Mouse (Mus musculus): Measurements from ENCODE around the gene Vmn1r4. TPM values are rescaled to one million over a fixed set of nuclear protein-coding genes. Genes with fewer than 3 reads are reported as not detected.

The Vmn1r4 gene
- total RNA-seq, 2 experiments from 2014 or later, result not detected

GRCm38 (mm10) chr6:56904330-56904729 is 19.5 kb upstream of the Vmn1r4 start:
- DNase-seq, result no peak
- H3K27ac ChIP-seq, result peak overlapping the region; percentile 89
- intact Hi-C loops (cut with DNase I), result no loop called here
- no peak for TF ChIP-seq CTCF (IDR thresholded peaks at IDR 0.05)
- no peak overlapping the region for H3K4me3 ChIP-seq

DNA sequence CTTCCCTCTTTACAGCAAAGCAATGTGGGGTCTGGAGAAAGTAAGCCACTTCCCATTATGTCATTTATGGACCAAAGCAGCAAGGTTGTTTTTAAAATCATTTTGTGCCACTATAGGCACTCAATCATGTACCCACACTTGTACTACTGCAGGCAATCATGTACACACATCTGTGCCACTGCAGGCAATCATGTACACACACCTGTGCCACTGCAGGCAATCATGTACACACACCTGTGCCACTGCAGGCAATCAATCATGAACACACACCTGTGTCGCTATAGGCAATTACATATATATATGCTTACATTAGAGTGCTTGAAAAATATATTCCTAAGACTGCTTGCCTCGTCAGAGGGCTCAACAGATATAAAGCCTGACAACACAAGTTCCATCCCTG is 18.8 kb upstream of the Vmn1r4 start:
- Histone ChIP-seq H3K4me3 (no peak overlapping the region), H3K27ac (peak overlapping the region; percentile 89)
- DNase-seq, result no peak
- intact Hi-C loops (cut with DNase I), result no loop called here
- TF ChIP-seq CTCF (IDR thresholded peaks at IDR 0.05), result no peak

DNA sequence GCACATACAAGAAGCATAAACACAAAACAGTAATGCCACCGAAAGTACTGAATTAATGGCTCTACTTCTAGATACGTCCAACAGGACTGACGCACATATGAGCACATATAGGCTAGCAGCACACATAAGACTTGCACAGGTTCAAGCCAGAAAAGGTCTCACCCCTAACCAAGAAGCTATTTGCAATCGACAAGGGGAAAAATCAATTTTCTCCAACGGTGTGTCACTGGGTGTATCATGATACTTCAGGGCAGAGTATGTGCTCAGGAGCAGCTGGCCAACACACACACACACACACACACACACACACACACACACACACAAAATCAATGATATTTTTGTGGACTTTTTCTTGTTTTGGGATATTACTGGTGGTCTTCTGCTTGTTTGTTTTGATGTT is 18.3 kb upstream of the Vmn1r4 start:
- no peak for TF ChIP-seq CTCF (IDR thresholded peaks at IDR 0.05)
- intact Hi-C loops (cut with DNase I), result no loop called here
- no peak overlapping the region for H3K4me3 ChIP-seq
- peak overlapping the region; percentile 32; the same call in 1 of the 2 replicates for H3K27ac ChIP-seq
- DNase-seq, result no peak

- intact Hi-C loops (cut with DNase I), result no loop called here
- no peak for TF ChIP-seq CTCF (IDR thresholded peaks at IDR 0.05)
- DNase-seq, result no peak
- peak overlapping the region; percentile 32; the same call in 1 of the 2 replicates for H3K27ac ChIP-seq
- no peak overlapping the region for H3K4me3 ChIP-seq
These were observed 17.5 kb upstream of the Vmn1r4 start for GRCm38 (mm10) chr6:56906121-56906846.

DNA sequence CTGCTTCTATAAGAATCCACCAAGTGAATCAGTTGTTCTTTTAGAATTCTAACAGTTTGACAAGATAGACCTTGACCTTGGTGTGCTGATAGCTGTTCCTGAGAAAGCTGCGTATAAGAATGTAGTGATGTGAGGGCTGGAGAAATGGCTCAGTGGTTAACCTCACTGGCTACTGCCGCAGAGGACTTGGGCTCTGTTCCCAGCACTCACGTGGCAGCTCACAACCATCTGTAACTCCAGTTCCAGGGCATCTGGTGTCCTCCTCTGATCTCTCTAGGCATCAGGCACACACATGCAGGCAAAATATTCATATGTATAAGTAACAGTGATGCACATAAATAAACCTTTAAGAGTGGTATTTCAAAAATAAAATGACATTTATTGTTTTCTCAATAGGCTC is 15.8 kb upstream of the Vmn1r4 start:
- TF ChIP-seq CTCF (IDR thresholded peaks at IDR 0.05), result no peak
- no peak overlapping the region for H3K4me3 ChIP-seq
- peak overlapping the region; percentile 40; the same call in 1 of the 2 replicates for H3K27ac ChIP-seq
- no peak for DNase-seq
- intact Hi-C loops (cut with DNase I), result loop anchor here (2.0 kb wide), 2 partner anchors 57 to 99 kb away; no protein-coding TSS in a partner anchor

DNA sequence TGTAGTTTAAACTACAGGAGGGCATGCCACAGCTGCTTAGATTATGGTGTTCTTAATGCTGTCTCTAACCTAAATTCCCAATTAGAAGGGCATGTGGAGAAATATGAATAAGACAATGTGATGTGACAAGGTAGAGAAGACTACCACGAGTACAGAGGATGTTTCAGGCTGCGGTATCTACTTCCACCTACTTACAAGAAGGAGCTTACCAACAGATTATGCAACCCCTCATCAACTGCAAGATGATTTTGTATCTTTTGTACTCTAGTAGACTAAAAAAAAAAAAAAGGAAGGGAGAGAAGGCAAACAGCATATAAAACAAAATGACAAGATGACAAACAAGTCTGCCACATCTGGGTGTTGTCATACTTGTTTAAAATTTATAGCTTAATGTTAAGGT is 15.4 kb upstream of the Vmn1r4 start:
- Histone ChIP-seq H3K4me3 (no peak overlapping the region), H3K27ac (no peak overlapping the region)
- no peak for DNase-seq
- intact Hi-C loops (cut with DNase I), result loop anchor here (2.0 kb wide), 2 partner anchors 58 to 100 kb away; no protein-coding TSS in a partner anchor
- TF ChIP-seq CTCF (IDR thresholded peaks at IDR 0.05), result no peak

GRCm38 (mm10) chr6:56908912-56909311 is 14.9 kb upstream of the Vmn1r4 start:
- Histone ChIP-seq H3K4me3 (no peak overlapping the region), H3K27ac (no peak overlapping the region)
- peak; percentile 77 for DNase-seq
- TF ChIP-seq CTCF (IDR thresholded peaks at IDR 0.05), result peak; percentile 90
- intact Hi-C loops (cut with DNase I), result loop anchor here (2.0 kb wide), 2 partner anchors 58 to 100 kb away; no protein-coding TSS in a partner anchor

DNA sequence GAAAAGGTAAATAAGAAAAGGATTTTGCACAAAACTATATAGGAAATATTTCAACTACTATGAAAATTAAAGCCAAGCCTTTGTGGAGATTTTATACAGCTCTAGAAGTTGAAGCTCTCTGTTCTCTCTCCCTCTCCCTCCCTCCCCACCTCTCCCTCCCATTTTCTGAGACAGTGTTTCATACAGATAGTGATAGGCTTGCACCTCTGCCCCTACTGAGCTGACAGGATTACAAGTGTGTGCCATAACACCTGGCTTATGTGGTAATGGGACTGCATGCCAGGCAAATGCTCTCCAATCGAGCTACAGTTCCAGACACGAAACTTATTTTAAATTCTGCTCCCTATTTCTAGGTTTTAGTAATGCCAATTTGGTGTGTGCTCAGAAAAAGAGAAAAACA is 12.9 kb upstream of the Vmn1r4 start:
- Histone ChIP-seq H3K4me3 (no peak overlapping the region), H3K27ac (no peak overlapping the region)
- intact Hi-C loops (cut with DNase I), result no loop called here
- TF ChIP-seq CTCF (IDR thresholded peaks at IDR 0.05), result no peak
- no peak for DNase-seq

DNA sequence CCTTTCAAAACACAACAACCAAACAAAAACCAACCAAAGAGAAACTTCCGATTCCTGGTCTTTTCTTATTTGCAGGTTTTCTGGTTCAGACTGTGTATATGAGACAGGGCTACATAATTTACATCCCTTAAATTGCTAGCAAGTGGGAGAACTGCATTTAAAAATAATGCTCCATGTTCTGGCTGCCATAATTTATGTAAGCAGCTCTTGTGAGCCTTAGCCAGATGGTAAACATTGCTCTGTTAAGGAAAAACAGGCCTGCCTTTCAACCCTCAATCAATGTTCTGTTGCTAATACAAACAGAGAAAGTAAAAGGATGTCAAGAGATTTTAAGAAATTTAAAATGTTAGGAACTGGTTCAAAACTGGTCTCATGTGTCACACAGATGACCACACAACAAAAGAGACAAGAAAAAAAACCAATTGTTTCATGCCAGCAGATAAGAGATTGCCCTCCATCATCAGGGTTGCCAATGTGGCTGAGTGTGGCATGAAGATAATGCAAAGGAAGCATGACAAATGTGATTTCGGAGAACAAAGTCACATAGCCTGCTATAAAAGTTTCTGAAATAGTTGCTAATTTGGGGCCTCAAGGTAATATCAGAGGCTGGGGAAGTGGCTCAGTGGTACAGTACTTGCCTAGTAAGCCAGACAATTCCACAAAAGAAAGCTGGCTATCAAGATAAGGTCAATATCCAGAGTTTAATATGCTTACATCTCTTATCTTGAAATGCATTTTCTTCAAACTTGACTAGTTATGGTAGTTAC is 10.5 kb upstream of the Vmn1r4 start:
- intact Hi-C loops (cut with DNase I), result no loop called here
- Histone ChIP-seq H3K4me3 (no peak overlapping the region), H3K27ac (no peak overlapping the region)
- DNase-seq, result no peak
- no peak for TF ChIP-seq CTCF (IDR thresholded peaks at IDR 0.05)

DNA sequence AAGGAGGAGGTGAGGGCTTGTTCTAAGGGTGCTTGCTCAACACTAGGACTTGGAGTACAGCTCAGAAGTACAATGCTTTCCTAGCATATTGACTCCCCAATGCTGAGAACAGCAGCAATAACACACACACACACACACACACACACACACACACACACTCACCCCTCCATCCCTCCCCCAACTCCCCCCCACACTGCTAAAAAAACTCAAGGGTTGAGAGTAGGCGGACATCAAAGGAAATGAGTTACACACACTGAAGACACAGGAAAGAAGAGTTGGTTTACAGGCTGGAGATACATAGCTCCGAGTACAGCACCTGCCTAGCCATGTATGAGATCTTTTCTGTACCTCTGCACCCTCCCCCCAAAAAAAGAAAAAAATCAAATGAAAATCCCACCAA is 7.5 kb upstream of the Vmn1r4 start:
- no peak for TF ChIP-seq CTCF (IDR thresholded peaks at IDR 0.05)
- DNase-seq, result no peak
- H3K4me3 ChIP-seq, result no peak overlapping the region
- H3K27ac ChIP-seq, result no peak overlapping the region
- intact Hi-C loops (cut with DNase I), result no loop called here

GRCm38 (mm10) chr6:56917578-56918368 is 6.0 kb upstream of the Vmn1r4 start:
- H3K4me3 ChIP-seq, result no peak overlapping the region
- TF ChIP-seq CTCF (IDR thresholded peaks at IDR 0.05), result no peak
- intact Hi-C loops (cut with DNase I), result no loop called here
- DNase-seq, result no peak
- no peak overlapping the region for H3K27ac ChIP-seq

- H3K4me3 ChIP-seq, result no peak overlapping the region
- intact Hi-C loops (cut with DNase I), result loop anchor here (5.0 to 10.0 kb wide), 2 partner anchors 207 to 785 kb away; partner anchors contain the start of genes Avl9 and Lancl2
- peak overlapping the region; percentile 58 for H3K27ac ChIP-seq
- no peak for TF ChIP-seq CTCF (IDR thresholded peaks at IDR 0.05)
- no peak for DNase-seq
These were observed 4.3 kb upstream of the Vmn1r4 start for GRCm38 (mm10) chr6:56919330-56920044.
